Mouse (Mus musculus) left cerebral cortex, adult 8-10 months (tissue): ENCODE measurements around the gene Disc1. TPM values are rescaled to one million over a fixed set of nuclear protein-coding genes. Genes with fewer than 3 reads are reported as not detected.

ENCODE experiments used
- DNase-seq, 2 experiments: peaks; one replicate each; pipeline ENCODE4 v3.0.0; 2022; ENCODE audit warnings: low spot score in 2 of 2
- total RNA-seq, 4 experiments: library from RNA; stranded (reverse); gene quantifications; 2 replicates each; pipeline ENCODE4 v1.2.4; 2022

Disc1 gene
- total RNA-seq, 4 experiments from 2014 or later, result 1.1 to 2.5 (median 1.9) TPM

GRCm38 (mm10) chr8:125116616-125117015, 62.6 kb downstream of the Disc1 start:
- peak in 1 of 2 experiments; percentile 39 for DNase-seq

- DNase-seq, result no peak
These were observed 72.5 kb downstream of the Disc1 start for GRCm38 (mm10) chr8:125126482-125126881.

- no peak for DNase-seq
These were observed 73.6 kb downstream of the Disc1 start for GRCm38 (mm10) chr8:125127621-125128020.

- DNase-seq, result no peak
These were observed 74.3 kb downstream of the Disc1 start for GRCm38 (mm10) chr8:125128305-125128704.

- peak in 1 of 2 experiments; percentile 12 for DNase-seq
These were observed 76.8 kb downstream of the Disc1 start for GRCm38 (mm10) chr8:125130835-125131234.

- DNase-seq, result no peak
These were observed 77.3 kb downstream of the Disc1 start for GRCm38 (mm10) chr8:125131265-125131664.

GRCm38 (mm10) chr8:125133685-125134114, 79.7 kb downstream of the Disc1 start:
- peak in 1 of 2 experiments; percentile 72 for DNase-seq

- no peak for DNase-seq
These were observed 80.9 kb downstream of the Disc1 start for GRCm38 (mm10) chr8:125134876-125135275.

GRCm38 (mm10) chr8:125139689-125140150, 85.7 kb downstream of the Disc1 start:
- no peak for DNase-seq

- DNase-seq, result no peak
These were observed 87.0 kb downstream of the Disc1 start for GRCm38 (mm10) chr8:125140965-125141364.

- no peak for DNase-seq
These were observed 103.1 kb downstream of the Disc1 start for GRCm38 (mm10) chr8:125156863-125157640.

GRCm38 (mm10) chr8:125157641-125158005, 103.6 kb downstream of the Disc1 start:
- no peak for DNase-seq

- DNase-seq, result no peak
These were observed 105.4 kb downstream of the Disc1 start for GRCm38 (mm10) chr8:125159387-125159786.

- DNase-seq, result no peak
These were observed 109.5 kb downstream of the Disc1 start for GRCm38 (mm10) chr8:125163491-125163890.

GRCm38 (mm10) chr8:125163906-125164305, 109.9 kb downstream of the Disc1 start:
- DNase-seq, result no peak

- DNase-seq, result peak in 1 of 2 experiments; percentile 16
These were observed 111.8 kb downstream of the Disc1 start for GRCm38 (mm10) chr8:125165505-125166446.

- DNase-seq, result no peak
These were observed 112.5 kb downstream of the Disc1 start for GRCm38 (mm10) chr8:125166545-125166944.

GRCm38 (mm10) chr8:125166988-125167387, 113.0 kb downstream of the Disc1 start:
- DNase-seq, result no peak

GRCm38 (mm10) chr8:125169628-125170027, 115.6 kb downstream of the Disc1 start:
- no peak for DNase-seq

GRCm38 (mm10) chr8:125171531-125171930, 117.5 kb downstream of the Disc1 start:
- DNase-seq, result no peak

GRCm38 (mm10) chr8:125174237-125174636, 120.2 kb downstream of the Disc1 start:
- DNase-seq, result no peak

- no peak for DNase-seq
These were observed 120.9 kb downstream of the Disc1 start for GRCm38 (mm10) chr8:125174851-125175250.
